ENCODE assay signal across 29 mouse cellular contexts in genomic region chr17:63680479-63680878, GRCm38 (mm10).
"Had no signal": no experiment of that assay in that cellular context is flagged by ENCODE, and none has a peak within 500 bp of the region (broad histone marks: within the 10 kb centered on the region; RNA-seq: fewer than 3 reads in every experiment).

No protein-coding gene starts in this region.

- H3K4me2 ChIP-seq: heart, embryonic 12.5 days; heart, embryonic 13.5 days; heart, embryonic 15.5 days; hindbrain, embryonic 12.5 days; hindbrain, embryonic 13.5 days; hindbrain, embryonic 14.5 days; hindbrain, embryonic 15.5 days; intestine, embryonic 15.5 days; kidney, embryonic 15.5 days had no signal

- H3K36me3 ChIP-seq: heart, embryonic 12.5 days; heart, embryonic 13.5 days; heart, embryonic 15.5 days; hindbrain, embryonic 10.5 days; hindbrain, embryonic 12.5 days; hindbrain, embryonic 13.5 days; hindbrain, embryonic 15.5 days; intestine, embryonic 15.5 days; kidney, embryonic 15.5 days had no signal

- H3K4me1 ChIP-seq: heart, embryonic 15.5 days; hindbrain, embryonic 10.5 days; hindbrain, embryonic 12.5 days; hindbrain, embryonic 15.5 days; intestine, embryonic 15.5 days had no signal

- H3K9ac ChIP-seq: heart, embryonic 12.5 days; heart, embryonic 13.5 days; heart, embryonic 15.5 days; hindbrain, embryonic 12.5 days; hindbrain, embryonic 13.5 days; hindbrain, embryonic 14.5 days; hindbrain, embryonic 15.5 days; intestine, embryonic 15.5 days; kidney, embryonic 15.5 days had no signal

- H3K4me3 ChIP-seq: heart, embryonic 12.5 days; heart, embryonic 13.5 days; heart, embryonic 15.5 days; hindbrain, embryonic 10.5 days; hindbrain, embryonic 12.5 days; hindbrain, embryonic 13.5 days; hindbrain, embryonic 15.5 days; intestine, embryonic 15.5 days; kidney, embryonic 15.5 days; layer of hippocampus, adult 2 months; left cerebral cortex, adult 2 months had no signal

- DNase-seq: heart, postnatal 10 days; heart, postnatal 36 days; heart, postnatal 4 days; kidney, adult 11 months; kidney, adult 18-20 months; kidney, adult 2 months; kidney, adult 8-10 months; kidney, adult 9 months; kidney, postnatal 10 days; kidney, postnatal 14 days; kidney, postnatal 25 days; kidney, postnatal 36 days; kidney, postnatal 4 days; layer of hippocampus, adult 9-11 months; layer of hippocampus, postnatal 36 days had no signal

- H3K9me3 ChIP-seq: heart, embryonic 12.5 days; heart, embryonic 13.5 days; heart, embryonic 15.5 days; hindbrain, embryonic 10.5 days; hindbrain, embryonic 12.5 days; hindbrain, embryonic 13.5 days; hindbrain, embryonic 15.5 days; intestine, embryonic 15.5 days; kidney, embryonic 15.5 days had no signal

- H3K27me3 ChIP-seq: heart, embryonic 12.5 days; heart, embryonic 13.5 days; heart, embryonic 15.5 days; hindbrain, embryonic 12.5 days; hindbrain, embryonic 13.5 days; hindbrain, embryonic 15.5 days; intestine, embryonic 15.5 days; kidney, embryonic 15.5 days had no signal

- H3K27ac ChIP-seq: heart, embryonic 13.5 days; heart, embryonic 15.5 days; hindbrain, embryonic 10.5 days; hindbrain, embryonic 12.5 days; hindbrain, embryonic 13.5 days; hindbrain, embryonic 14.5 days; hindbrain, embryonic 15.5 days; hindbrain, postnatal 0 days; intestine, embryonic 15.5 days; kidney, embryonic 15.5 days; kidney, postnatal 0 days; layer of hippocampus, adult 2 months; left cerebral cortex, adult 2 months had no signal
